Mouse (Mus musculus) cortical plate, adult 2 months (tissue): ENCODE measurements around the gene Nav1. TPM values are rescaled to one million over a fixed set of nuclear protein-coding genes. Genes with fewer than 3 reads are reported as not detected.
A peak's percentile ranks its signal among the peaks of the same experiment; 100 is the strongest.

ENCODE experiments used
- H3K27ac ChIP-seq: fragments of 200-500 bp; 2 replicates; pipeline ENCODE4 v1.5.1; 2012; ENCODE audit warnings: low read length, control low read depth, inconsistent platforms; ENCODE audit not compliant: insufficient read depth
- H3K4me1 ChIP-seq: fragments of 200-500 bp; 2 replicates; pipeline ENCODE4 v1.6.1; 2011; ENCODE audit warnings: low read length; ENCODE audit not compliant: control insufficient read depth, insufficient read depth
- H3K4me3 ChIP-seq: fragments of 200-500 bp; 2 replicates; pipeline ENCODE4 v1.5.1; 2011; ENCODE audit warnings: mild to moderate bottlenecking, low read length, control low read depth; ENCODE audit not compliant: insufficient read depth
- CTCF ChIP-seq: fragments of 200-500 bp; IDR thresholded peaks from 2 replicates; pipeline ENCODE4 v1.5.1; 2011; ENCODE audit warnings: mild to moderate bottlenecking, control low read depth, low read length; ENCODE audit not compliant: insufficient read depth; ENCODE audit errors: extremely low read depth
- POLR2A ChIP-seq: fragments of 200-500 bp; IDR thresholded peaks from 2 replicates; pipeline ENCODE4 v1.6.1; 2011; ENCODE audit warnings: mild to moderate bottlenecking, low read length, control low read depth; ENCODE audit not compliant: insufficient read depth; ENCODE audit errors: extremely low read depth
- polyA plus RNA-seq: library from polyadenylated mRNA; depleted of rRNA; stranded (reverse); fragments of >200 nt; gene quantifications from 2 replicates; pipeline ENCODE4 v1.2.3, GENCODE M21; 2012

The Nav1 gene
- polyA plus RNA-seq, 1 experiment: 35.8 TPM

DNA sequence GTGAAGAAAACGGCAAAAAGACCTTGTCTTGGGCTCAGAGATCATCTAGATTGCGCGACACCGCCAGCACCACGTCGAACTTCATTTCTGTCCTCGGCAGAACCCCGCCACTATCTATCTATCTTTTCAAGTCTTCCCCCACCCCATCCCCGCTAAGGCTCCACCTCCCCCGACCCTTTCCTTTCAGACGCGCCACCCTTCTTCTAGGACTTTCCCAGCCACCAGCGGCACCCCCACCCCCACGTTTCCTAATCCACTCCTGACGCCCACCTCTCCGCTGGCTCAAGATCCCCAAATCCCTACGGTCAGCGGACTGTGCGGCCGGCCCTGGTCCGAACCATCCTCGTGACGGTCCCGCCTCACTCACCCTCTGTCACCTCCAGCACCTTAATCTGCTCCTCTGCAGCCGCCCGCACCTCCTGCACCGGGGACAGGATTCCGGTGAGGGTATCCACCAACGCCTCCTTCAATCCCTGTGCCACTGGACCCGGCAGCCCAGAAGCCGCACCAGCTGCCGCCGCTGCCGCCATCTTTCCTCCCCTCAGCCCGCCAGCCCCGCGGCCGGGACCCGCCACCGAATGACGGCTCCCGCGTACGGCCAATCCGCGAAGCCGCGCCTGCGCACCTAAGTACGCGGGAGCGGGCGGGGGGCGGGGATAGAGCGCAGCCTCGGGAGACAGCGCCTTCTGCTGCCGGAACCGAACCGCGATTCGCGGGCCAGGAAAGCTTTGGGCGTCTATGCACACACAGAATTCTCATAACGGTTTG, 177.0 kb downstream of the Nav1 start, which contains the start of gene Ipo9:
Gene Ipo9, minus strand, starts transcription at position 599 of the 768 bp plus-strand sequence.
- TF ChIP-seq POLR2A (peak; percentile 55; the same call in 1 of the 2 replicates), CTCF (peak; percentile 48; the same call in 1 of the 2 replicates)
- Histone ChIP-seq H3K4me1 (peaks cover 6% of the 10 kb centered on the region), H3K4me3 (peak within 1 kb of the TSS; percentile 94), H3K27ac (peak within 1 kb of the TSS; percentile 18; the same call in 1 of the 2 replicates)

DNA sequence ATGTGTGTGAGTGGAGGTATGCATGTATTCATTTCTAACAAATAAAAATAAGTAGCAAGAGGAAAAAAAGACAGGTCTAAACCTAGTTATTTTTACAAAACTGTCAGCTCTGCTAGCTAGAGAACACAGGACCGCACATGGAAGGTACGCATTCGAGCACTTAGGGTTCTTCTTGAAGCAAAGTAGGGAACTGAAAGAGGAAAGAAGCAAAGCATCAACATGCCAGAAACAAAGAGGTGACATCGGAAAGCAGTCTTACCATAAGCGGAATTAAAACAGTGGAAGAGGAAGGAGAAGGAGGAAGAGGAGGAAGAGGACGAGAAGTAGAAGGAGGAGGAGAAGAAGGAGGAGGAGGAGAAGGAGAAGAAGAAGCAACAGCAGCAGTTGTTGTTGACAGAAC, 179.7 kb downstream of the Nav1 start:
- Histone ChIP-seq H3K4me3 (no peak overlapping the region), H3K27ac (no peak overlapping the region), H3K4me1 (peaks cover 6% of the 10 kb centered on the region)
- TF ChIP-seq CTCF (no peak), POLR2A (no peak)

DNA sequence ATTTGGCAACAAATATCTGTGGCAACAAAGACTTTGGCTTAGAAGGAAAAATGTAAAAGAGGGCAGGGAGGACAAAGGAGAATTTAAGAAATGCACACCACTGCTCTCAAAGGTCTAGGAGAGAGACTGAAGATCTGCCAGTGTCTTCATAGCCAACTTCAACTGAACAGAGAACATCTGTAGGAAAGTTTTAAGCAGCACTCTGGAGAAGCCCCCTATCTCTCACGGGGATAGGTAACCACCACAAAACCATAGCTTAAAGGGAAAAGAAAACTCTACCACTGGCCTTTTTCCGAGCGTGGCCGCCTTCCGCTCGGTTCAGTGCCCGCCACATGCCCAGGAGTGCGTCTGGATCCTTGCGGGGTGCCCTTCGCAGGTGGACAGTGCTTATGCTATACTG, 180.4 kb downstream of the Nav1 start:
- TF ChIP-seq CTCF (no peak), POLR2A (no peak)
- Histone ChIP-seq H3K4me3 (no peak overlapping the region), H3K27ac (no peak overlapping the region), H3K4me1 (peaks cover 6% of the 10 kb centered on the region)

DNA sequence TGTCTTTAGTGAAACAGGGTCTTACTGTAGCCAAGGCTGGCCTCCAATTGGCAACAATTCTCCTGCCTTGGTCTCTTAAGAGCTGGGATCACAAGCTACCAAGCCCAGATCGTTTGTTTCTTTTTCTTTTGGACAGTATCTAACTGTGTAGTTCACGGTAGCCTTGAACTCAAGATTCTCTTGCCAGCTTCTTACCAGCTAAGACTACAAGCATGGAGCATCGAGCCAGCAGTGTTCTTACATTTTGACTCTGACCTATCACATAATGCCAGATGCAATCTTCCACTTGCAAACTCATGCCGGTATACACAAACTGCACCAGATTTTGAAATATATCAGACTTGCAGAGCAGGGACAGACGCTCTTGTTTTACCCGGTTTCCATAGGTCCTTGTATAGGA, 184.3 kb downstream of the Nav1 start:
- Histone ChIP-seq H3K4me1 (no peaks in the 10 kb centered on the region), H3K4me3 (no peak overlapping the region), H3K27ac (no peak overlapping the region)
- TF ChIP-seq CTCF (no peak), POLR2A (no peak)

DNA sequence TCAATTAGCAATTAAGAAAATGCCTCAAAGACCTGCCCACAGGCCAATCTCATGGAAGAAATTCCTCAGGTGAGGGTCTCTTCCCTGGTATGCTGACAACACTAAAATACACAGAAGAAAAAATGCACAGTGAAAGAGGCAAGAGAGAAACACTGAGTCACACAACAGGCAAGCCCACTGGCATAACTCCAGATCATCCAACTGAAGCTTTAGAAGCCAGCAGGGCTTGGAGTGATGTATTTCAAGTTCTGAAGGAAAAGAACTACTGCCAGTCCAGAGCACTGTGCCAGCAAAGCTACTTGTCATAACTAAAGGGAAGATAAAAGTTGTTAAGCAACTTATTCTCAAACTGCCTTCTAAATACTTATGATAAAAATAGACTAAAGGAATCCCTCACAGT, 193.1 kb downstream of the Nav1 start:
- H3K4me3 ChIP-seq: no peak overlapping the region
- peaks cover 4% of the 10 kb centered on the region; the same call in 1 of the 2 replicates for H3K4me1 ChIP-seq
- TF ChIP-seq POLR2A (no peak), CTCF (no peak)

DNA sequence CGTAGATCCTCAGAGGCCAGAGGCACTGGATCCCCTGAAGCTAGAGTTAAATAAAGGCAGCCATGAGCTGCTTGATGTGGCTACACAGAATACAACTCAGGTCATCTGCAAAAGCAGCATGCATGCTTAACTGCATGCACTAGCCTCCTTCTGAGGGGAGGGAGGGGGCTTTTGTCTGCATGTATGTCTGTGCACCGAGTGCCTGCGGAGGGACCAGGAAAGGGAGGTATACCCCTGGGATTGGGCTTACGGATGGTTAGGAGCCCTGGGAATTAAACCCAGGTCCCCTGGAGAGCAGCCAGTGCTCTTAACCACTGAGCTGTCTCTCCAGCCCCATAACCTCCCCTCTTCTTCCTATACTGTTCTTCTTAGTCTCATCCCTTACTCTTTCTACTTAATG, 195.0 kb downstream of the Nav1 start:
- H3K27ac ChIP-seq: no peak overlapping the region
- no peak overlapping the region for H3K4me3 ChIP-seq
- H3K4me1 ChIP-seq: peaks cover 4% of the 10 kb centered on the region; the same call in 1 of the 2 replicates
- TF ChIP-seq POLR2A (no peak), CTCF (no peak)

More for the DNA sequence above, 193.1 kb downstream of the Nav1 start:
- no peak overlapping the region for H3K27ac ChIP-seq

DNA sequence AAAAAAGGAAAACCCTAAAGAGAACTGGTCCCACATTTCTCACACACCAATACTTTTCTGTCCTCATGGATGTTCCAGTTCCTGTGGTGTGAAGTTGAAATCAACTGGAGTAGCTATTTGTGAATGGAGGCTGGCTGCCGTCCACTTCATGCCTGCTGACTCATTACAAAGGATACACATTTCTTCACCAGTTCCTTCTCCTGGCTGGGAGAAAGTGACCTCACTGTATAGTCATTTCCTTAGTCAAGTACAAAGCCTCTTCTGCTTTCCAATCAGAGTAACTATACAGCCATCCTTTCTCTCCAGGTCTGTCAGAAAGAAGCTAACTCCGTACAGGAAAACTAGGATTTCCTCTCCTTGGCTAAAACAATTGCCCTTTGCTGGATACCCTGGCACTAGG, 196.1 kb downstream of the Nav1 start:
- TF ChIP-seq POLR2A (no peak), CTCF (no peak)
- Histone ChIP-seq H3K4me3 (no peak overlapping the region), H3K27ac (no peak overlapping the region), H3K4me1 (peaks cover 4% of the 10 kb centered on the region; the same call in 1 of the 2 replicates)

DNA sequence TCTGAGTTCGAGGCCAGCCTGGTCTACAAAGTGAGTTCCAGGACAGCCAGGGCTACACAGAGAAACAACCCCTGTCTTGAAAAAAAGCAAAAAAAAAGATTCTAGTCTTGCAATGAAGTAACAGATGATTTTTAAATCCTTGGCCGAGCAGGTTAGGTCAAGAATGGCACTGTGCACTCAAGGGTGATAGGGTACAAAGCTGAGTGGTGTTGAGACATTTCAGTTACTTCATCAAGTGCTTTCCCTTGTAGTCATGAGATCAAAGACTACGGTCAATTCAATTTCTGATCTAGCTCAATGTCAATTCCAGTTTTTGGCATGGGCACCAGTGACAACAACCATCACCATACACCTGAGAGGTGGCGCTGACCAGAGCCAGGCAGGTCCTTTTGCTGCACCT, 198.1 kb downstream of the Nav1 start:
- Histone ChIP-seq H3K4me3 (no peak overlapping the region), H3K4me1 (peaks cover 4% of the 10 kb centered on the region; the same call in 1 of the 2 replicates), H3K27ac (no peak overlapping the region)
- TF ChIP-seq CTCF (no peak), POLR2A (no peak)

DNA sequence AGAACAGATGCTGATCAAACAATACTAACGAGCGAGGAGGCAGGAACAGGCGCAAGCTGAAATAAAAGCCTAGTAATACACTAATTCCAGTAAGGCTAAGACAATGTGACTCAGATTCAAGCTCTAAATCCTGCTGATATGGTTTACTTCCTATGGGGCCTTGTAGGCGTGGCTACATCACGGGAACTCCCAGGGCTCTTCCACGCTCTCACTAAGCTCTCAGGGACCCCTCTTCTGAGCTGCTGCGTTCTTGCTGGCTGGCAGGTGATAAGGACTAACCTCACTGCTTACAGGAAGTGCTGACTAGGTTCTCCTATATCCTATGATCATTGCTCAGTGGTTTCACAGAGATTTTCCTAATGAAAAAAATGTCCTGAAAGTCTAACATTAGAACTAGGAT, 201.7 kb downstream of the Nav1 start:
- no peak for TF ChIP-seq CTCF
- TF ChIP-seq POLR2A: no peak
- no peak overlapping the region for H3K27ac ChIP-seq
- no peak overlapping the region for H3K4me3 ChIP-seq
- H3K4me1 ChIP-seq: no peaks in the 10 kb centered on the region
